Mouse (Mus musculus) stomach, embryonic 16.5 days (tissue): ENCODE data around the gene Gm20937. TPM values are rescaled to one million over a fixed set of nuclear protein-coding genes. Genes with fewer than 3 reads are reported as not detected.
"Not testable (repeated sequence)": the region's sequence is repeated elsewhere in the genome, so short reads cannot be mapped to it uniquely, and the experiment has no call there.

Source experiments
- ATAC-seq: fragments of 200-750 bp; cut with Nextera tagmentation; 2 replicates; pipeline ENCODE4 v1.8.0; 2017; ENCODE audit warnings: moderate number of reproducible peaks, moderate TSS enrichment; ENCODE audit not compliant: insufficient read depth, low FRiP score
- H3K27ac ChIP-seq: fragments of 300-500 bp; sonication (generic); 2 replicates; pipeline ENCODE4 v1.5.1; 2014; ENCODE audit warnings: low read length
- H3K27me3 ChIP-seq: fragments of 300-500 bp; sonication (generic); 2 replicates; pipeline ENCODE4 v1.6.1; 2014; ENCODE audit warnings: low read length, control low read depth, mixed read lengths; ENCODE audit not compliant: control insufficient read depth, insufficient read depth
- H3K36me3 ChIP-seq: fragments of 300-500 bp; sonication (generic); 2 replicates; pipeline ENCODE4 v1.6.1; 2014; ENCODE audit warnings: low read length; ENCODE audit not compliant: control insufficient read depth, insufficient read depth
- H3K4me1 ChIP-seq: fragments of 300-500 bp; sonication (generic); 2 replicates; pipeline ENCODE4 v1.6.1; 2014; ENCODE audit warnings: low read length, control low read depth, mixed read lengths; ENCODE audit not compliant: control insufficient read depth, insufficient read depth
- H3K4me2 ChIP-seq: fragments of 300-500 bp; sonication (generic); 2 replicates; pipeline ENCODE4 v1.6.1; 2014; ENCODE audit warnings: low read depth, low read length, mixed read lengths
- H3K4me3 ChIP-seq: fragments of 300-500 bp; sonication (generic); replicated peaks from 2 replicates; pipeline ENCODE4 v1.5.1; 2014; ENCODE audit warnings: mild to moderate bottlenecking, low read length
- H3K9ac ChIP-seq: fragments of 300-500 bp; sonication (generic); 2 replicates; pipeline ENCODE4 v1.6.1; 2014; ENCODE audit warnings: low read length
- H3K9me3 ChIP-seq: fragments of 300-500 bp; sonication (generic); replicated peaks from 2 replicates; pipeline ENCODE4 v1.6.1; 2016; ENCODE audit warnings: low read length, control low read depth; ENCODE audit not compliant: control insufficient read depth
- WGBS: fragments of 180-500 bp; shearing (Covaris S2); extraction: QIAGEN DNeasy Blood & Tissue Kit; methylation state at CpG from one replicate; pipeline ENCODE4 v1.1.7; 2014; 5-methylcytosine and 5-hydroxymethylcytosine counted together
- polyA plus RNA-seq: library from polyadenylated mRNA; unstranded; fragments of >200 nt; fragmentation: Nextera tagmentation; extraction: Ambion mirVana; gene quantifications from 2 replicates; pipeline ENCODE4 v1.2.1, GENCODE M21; 2015

Gene Gm20937
- not detected in 2 replicates for polyA plus RNA-seq

DNA sequence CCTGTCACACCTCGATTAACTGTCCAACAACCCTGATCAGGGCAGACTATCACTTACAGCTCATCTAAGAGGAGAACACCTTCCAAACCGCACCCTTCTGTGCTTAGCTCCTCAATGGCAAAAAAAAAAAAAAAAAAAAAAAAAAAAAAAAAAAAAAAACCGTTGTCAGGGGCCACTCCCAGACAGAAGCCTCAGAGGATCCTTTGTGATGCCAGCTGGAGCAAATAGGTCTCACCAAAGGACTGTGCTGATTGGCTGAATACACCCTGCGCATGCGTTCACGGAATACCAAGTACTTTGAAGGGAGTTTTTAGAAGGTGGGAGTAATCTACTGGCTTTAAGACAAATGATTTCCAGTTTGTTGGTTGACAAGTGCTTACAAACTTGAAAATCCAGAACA lies at the start of gene Gm20937:
Gm20937 (minus strand) TSS at position 101 of the 400 bp plus-strand sequence.
- H3K27ac ChIP-seq, H3K4me1 ChIP-seq, H3K9me3 ChIP-seq, H3K36me3 ChIP-seq, H3K9ac ChIP-seq, H3K27me3 ChIP-seq, H3K4me3 ChIP-seq, ATAC-seq, H3K4me2 ChIP-seq: not testable (repeated sequence)
- WGBS, result no CpG with 5 or more reads among the region's 6 CpGs

Other genes starting within 250 kb of the Gm20937 start
- not detected in 2 replicates for gene Gm20816, start 243.1 kb upstream of the Gm20937 start, polyA plus RNA-seq